Mouse (Mus musculus) hindbrain, embryonic 10.5 days (tissue): ENCODE measurements around the gene Lclat1. TPM values are rescaled to one million over a fixed set of nuclear protein-coding genes. Genes with fewer than 3 reads are reported as not detected.

Source experiments
- DNase-seq: peaks from one replicate; pipeline ENCODE4 v3.0.0-alpha.2; 2017; ENCODE audit warnings: low spot score
- H3K27ac ChIP-seq: fragments of 300-500 bp; sonication (generic); 2 replicates; pipeline ENCODE4 v1.5.1; 2016; ENCODE audit warnings: mild to moderate bottlenecking, moderate library complexity
- H3K27me3 ChIP-seq: fragments of 300-500 bp; sonication (generic); 2 replicates; pipeline ENCODE4 v1.6.1; 2016; ENCODE audit warnings: mild to moderate bottlenecking; ENCODE audit not compliant: poor library complexity, insufficient read depth, severe bottlenecking
- H3K36me3 ChIP-seq: fragments of 300-500 bp; sonication (generic); 2 replicates; pipeline ENCODE4 v1.6.1; 2016; ENCODE audit warnings: mild to moderate bottlenecking, moderate library complexity
- H3K4me1 ChIP-seq: fragments of 300-500 bp; sonication (generic); replicated peaks from 2 replicates; pipeline ENCODE4 v1.6.1; 2016; ENCODE audit warnings: mild to moderate bottlenecking
- H3K4me3 ChIP-seq: fragments of 300-500 bp; sonication (generic); 2 replicates; pipeline ENCODE4 v1.5.1; 2016; ENCODE audit warnings: mild to moderate bottlenecking, moderate library complexity
- H3K9me3 ChIP-seq: fragments of 300-500 bp; sonication (generic); 2 replicates; pipeline ENCODE4 v1.6.1; 2016; ENCODE audit warnings: mild to moderate bottlenecking, moderate library complexity
- WGBS: fragments of 180-500 bp; shearing (Covaris S2); methylation state at CpG from one replicate; pipeline ENCODE4 v1.1.7; 2016; 5-methylcytosine and 5-hydroxymethylcytosine counted together
- polyA plus RNA-seq: library from polyadenylated mRNA; unstranded; fragments of >200 nt; fragmentation: Nextera tagmentation; extraction: Ambion mirVana; gene quantifications from 2 replicates; pipeline ENCODE4 v1.2.1, GENCODE M21; 2016

The Lclat1 gene
- polyA plus RNA-seq, 1 experiment from 2014 or later, result 10.5 TPM

- peaks cover 27% of the 10 kb centered on the region for H3K4me1 ChIP-seq
- no peaks in the 10 kb centered on the region for H3K9me3 ChIP-seq
- 43% methylated on average over 8 of the region's 8 CpGs for WGBS
- H3K4me3 ChIP-seq, result no peak overlapping the region
- no peak overlapping the region for H3K27ac ChIP-seq
- H3K27me3 ChIP-seq, result no peaks in the 10 kb centered on the region
- no peaks in the 10 kb centered on the region for H3K36me3 ChIP-seq
- no peak for DNase-seq
Observed at GRCm38 (mm10) chr17:73072286-73072685, 35.5 kb upstream of the Lclat1 start.

GRCm38 (mm10) chr17:73074631-73075030 lies 33.2 kb upstream of the Lclat1 start:
- no peak for DNase-seq
- peaks cover 17% of the 10 kb centered on the region for H3K4me1 ChIP-seq
- 78% methylated on average over 3 of the region's 3 CpGs for WGBS

GRCm38 (mm10) chr17:73075238-73075890 lies 32.4 kb upstream of the Lclat1 start:
- H3K27ac ChIP-seq, result no peak overlapping the region
- no peak for DNase-seq
- no peaks in the 10 kb centered on the region for H3K9me3 ChIP-seq
- WGBS, result 86% methylated on average over 9 of the region's 9 CpGs
- peaks cover 17% of the 10 kb centered on the region for H3K4me1 ChIP-seq
- no peaks in the 10 kb centered on the region for H3K27me3 ChIP-seq
- H3K4me3 ChIP-seq, result no peak overlapping the region
- no peaks in the 10 kb centered on the region for H3K36me3 ChIP-seq

More at GRCm38 (mm10) chr17:73074631-73075030, 33.2 kb upstream of the Lclat1 start:
- H3K27me3 ChIP-seq, result no peaks in the 10 kb centered on the region
- no peak overlapping the region for H3K4me3 ChIP-seq
- H3K36me3 ChIP-seq, result no peaks in the 10 kb centered on the region
- H3K27ac ChIP-seq, result no peak overlapping the region
- H3K9me3 ChIP-seq, result no peaks in the 10 kb centered on the region

GRCm38 (mm10) chr17:73077638-73078037 lies 30.1 kb upstream of the Lclat1 start:
- H3K9me3 ChIP-seq, result no peaks in the 10 kb centered on the region
- 83% methylated on average over 3 of the region's 3 CpGs for WGBS
- no peaks in the 10 kb centered on the region for H3K27me3 ChIP-seq

GRCm38 (mm10) chr17:73081360-73082133 lies 26.2 kb upstream of the Lclat1 start:
- Histone ChIP-seq H3K4me1 (no peaks in the 10 kb centered on the region), H3K36me3 (no peaks in the 10 kb centered on the region), H3K9me3 (no peaks in the 10 kb centered on the region), H3K27me3 (no peaks in the 10 kb centered on the region), H3K27ac (no peak overlapping the region), H3K4me3 (no peak overlapping the region)
- no peak for DNase-seq
- WGBS, result 65% methylated on average over 9 of the region's 9 CpGs

More at GRCm38 (mm10) chr17:73077638-73078037, 30.1 kb upstream of the Lclat1 start:
- H3K4me1 ChIP-seq, result peaks cover 2% of the 10 kb centered on the region
- no peaks in the 10 kb centered on the region for H3K36me3 ChIP-seq
- H3K27ac ChIP-seq, result no peak overlapping the region
- DNase-seq, result no peak
- no peak overlapping the region for H3K4me3 ChIP-seq

- no peak for DNase-seq
- no peaks in the 10 kb centered on the region for H3K9me3 ChIP-seq
- no peaks in the 10 kb centered on the region for H3K27me3 ChIP-seq
- WGBS, result 78% methylated on average over 4 of the region's 4 CpGs
- 0 out of 2 replicates have a peak, but pooled peaks cover 2% of the 10 kb centered on the region for H3K4me1 ChIP-seq
- H3K27ac ChIP-seq, result no peak overlapping the region
- H3K36me3 ChIP-seq, result no peaks in the 10 kb centered on the region
- no peak overlapping the region for H3K4me3 ChIP-seq
Observed at GRCm38 (mm10) chr17:73082506-73083196, 25.1 kb upstream of the Lclat1 start.

- WGBS, result 71% methylated on average over 13 of the region's 13 CpGs
- no peaks in the 10 kb centered on the region for H3K36me3 ChIP-seq
- no peaks in the 10 kb centered on the region for H3K27me3 ChIP-seq
- no peak overlapping the region for H3K27ac ChIP-seq
- H3K4me3 ChIP-seq, result no peak overlapping the region
- no peak for DNase-seq
- H3K4me1 ChIP-seq, result 0 out of 2 replicates have a peak, but pooled peaks cover 2% of the 10 kb centered on the region
- no peaks in the 10 kb centered on the region for H3K9me3 ChIP-seq
Observed at GRCm38 (mm10) chr17:73087045-73087910, 20.5 kb upstream of the Lclat1 start.

- WGBS, result 92% methylated on average over 8 of the region's 8 CpGs
- Histone ChIP-seq H3K27ac (no peak overlapping the region), H3K27me3 (no peaks in the 10 kb centered on the region), H3K4me1 (0 out of 2 replicates have a peak, but pooled peaks cover 2% of the 10 kb centered on the region), H3K4me3 (no peak overlapping the region), H3K36me3 (no peaks in the 10 kb centered on the region), H3K9me3 (no peaks in the 10 kb centered on the region)
- no peak for DNase-seq
Observed at GRCm38 (mm10) chr17:73091368-73091767, 16.4 kb upstream of the Lclat1 start.

GRCm38 (mm10) chr17:73092103-73093097 lies 15.4 kb upstream of the Lclat1 start:
- no peaks in the 10 kb centered on the region for H3K4me1 ChIP-seq
- H3K9me3 ChIP-seq, result no peaks in the 10 kb centered on the region
- no peak for DNase-seq
- H3K4me3 ChIP-seq, result no peak overlapping the region
- H3K27ac ChIP-seq, result no peak overlapping the region
- no peaks in the 10 kb centered on the region for H3K36me3 ChIP-seq
- WGBS, result 86% methylated on average over 12 of the region's 12 CpGs
- H3K27me3 ChIP-seq, result no peaks in the 10 kb centered on the region

GRCm38 (mm10) chr17:73095070-73095469 lies 12.7 kb upstream of the Lclat1 start:
- H3K4me1 ChIP-seq, result no peaks in the 10 kb centered on the region
- no peaks in the 10 kb centered on the region for H3K9me3 ChIP-seq
- DNase-seq, result no peak
- H3K36me3 ChIP-seq, result no peaks in the 10 kb centered on the region
- H3K27me3 ChIP-seq, result no peaks in the 10 kb centered on the region
- H3K4me3 ChIP-seq, result no peak overlapping the region
- 90% methylated on average over 11 of the region's 11 CpGs for WGBS
- no peak overlapping the region for H3K27ac ChIP-seq

- DNase-seq, result no peak
- H3K27ac ChIP-seq, result no peak overlapping the region
- H3K36me3 ChIP-seq, result no peaks in the 10 kb centered on the region
- H3K9me3 ChIP-seq, result no peaks in the 10 kb centered on the region
- no peak overlapping the region for H3K4me3 ChIP-seq
- H3K4me1 ChIP-seq, result no peaks in the 10 kb centered on the region
- no peaks in the 10 kb centered on the region for H3K27me3 ChIP-seq
- WGBS, result 93% methylated on average over 8 of the region's 8 CpGs
Observed at GRCm38 (mm10) chr17:73095585-73095984, 12.2 kb upstream of the Lclat1 start.
